Mouse (Mus musculus) neural tube, embryonic 13.5 days (tissue): ENCODE results near the gene Zfp949. TPM values are rescaled to one million over a fixed set of nuclear protein-coding genes. Genes with fewer than 3 reads are reported as not detected.
"Not testable (repeated sequence)": the region's sequence is repeated elsewhere in the genome, so short reads cannot be mapped to it uniquely, and the experiment has no call there.

ENCODE experiments used
- ATAC-seq: fragments of 200-750 bp; cut with Nextera tagmentation; 2 replicates; pipeline ENCODE4 v1.8.0; 2017; ENCODE audit warnings: low read depth, mild to moderate bottlenecking, moderate TSS enrichment, moderate library complexity
- H3K27ac ChIP-seq: fragments of 300-500 bp; sonication (generic); replicated peaks from 2 replicates; pipeline ENCODE4 v1.5.1; 2015; ENCODE audit warnings: moderate library complexity, mild to moderate bottlenecking, inconsistent platforms
- H3K27me3 ChIP-seq: fragments of 300-500 bp; sonication (generic); 2 replicates; pipeline ENCODE4 v1.6.1; 2015; ENCODE audit warnings: mild to moderate bottlenecking, inconsistent platforms
- H3K36me3 ChIP-seq: fragments of 300-500 bp; sonication (generic); 2 replicates; pipeline ENCODE4 v1.6.1; 2015; ENCODE audit warnings: mild to moderate bottlenecking, inconsistent platforms
- H3K4me1 ChIP-seq: fragments of 300-500 bp; sonication (generic); replicated peaks from 2 replicates; pipeline ENCODE4 v1.6.1; 2015; ENCODE audit warnings: inconsistent platforms
- H3K4me2 ChIP-seq: fragments of 300-500 bp; sonication (generic); 2 replicates; pipeline ENCODE4 v1.6.1; 2015; ENCODE audit warnings: inconsistent platforms, mild to moderate bottlenecking, moderate library complexity
- H3K4me3 ChIP-seq: fragments of 300-500 bp; sonication (generic); 2 replicates; pipeline ENCODE4 v1.5.1; 2015; ENCODE audit warnings: mild to moderate bottlenecking, inconsistent platforms
- H3K9ac ChIP-seq: fragments of 300-500 bp; sonication (generic); 2 replicates; pipeline ENCODE4 v1.6.1; 2015; ENCODE audit warnings: moderate library complexity, mild to moderate bottlenecking, inconsistent platforms
- H3K9me3 ChIP-seq: fragments of 300-500 bp; sonication (generic); 2 replicates; pipeline ENCODE4 v1.6.1; 2016; ENCODE audit warnings: inconsistent platforms
- WGBS: fragments of 180-500 bp; shearing (Covaris S2); methylation state at CpG from one replicate; pipeline ENCODE4 v1.1.7; 2015; 5-methylcytosine and 5-hydroxymethylcytosine counted together
- polyA plus RNA-seq: library from polyadenylated mRNA; unstranded; fragments of >200 nt; fragmentation: Nextera tagmentation; extraction: Ambion mirVana; gene quantifications from 2 replicates; pipeline ENCODE4 v1.2.1, GENCODE M21; 2015

The Zfp949 gene
- polyA plus RNA-seq, 1 experiment from 2014 or later = 18.4 TPM

GRCm38 (mm10) chr9:88546657-88547056 is 1.2 kb upstream of the Zfp949 start:
- no peak for ATAC-seq

GRCm38 (mm10) chr9:88547270-88547669 is 550 bp upstream of the Zfp949 start:
- H3K4me1 ChIP-seq = peaks cover 35% of the 10 kb centered on the region
- no peak overlapping the region for H3K27ac ChIP-seq
- no peaks in the 10 kb centered on the region for H3K9me3 ChIP-seq
- 0 out of 2 replicates have a peak overlapping the region, but pooled peaks have one; percentile 82 for H3K9ac ChIP-seq
- H3K27me3 ChIP-seq = no peaks in the 10 kb centered on the region
- ATAC-seq = peak; percentile 69
- 24% methylated on average over 7 of the region's 7 CpGs for WGBS
- H3K36me3 ChIP-seq = peaks cover 6% of the 10 kb centered on the region; the same call in 1 of the 2 replicates
- peak overlapping the region; percentile 70 for H3K4me2 ChIP-seq
- peak overlapping the region; percentile 58 for H3K4me3 ChIP-seq

More at GRCm38 (mm10) chr9:88546657-88547056, 1.2 kb upstream of the Zfp949 start:
- no peaks in the 10 kb centered on the region for H3K27me3 ChIP-seq
- no peak overlapping the region for H3K9ac ChIP-seq
- H3K36me3 ChIP-seq = peaks cover 4% of the 10 kb centered on the region; the same call in 1 of the 2 replicates
- peaks cover 35% of the 10 kb centered on the region for H3K4me1 ChIP-seq
- H3K4me2 ChIP-seq = no peak overlapping the region
- WGBS = 67% methylated on average over 8 of the region's 8 CpGs
- no peaks in the 10 kb centered on the region for H3K9me3 ChIP-seq
- no peak overlapping the region for H3K4me3 ChIP-seq
- no peak overlapping the region for H3K27ac ChIP-seq

DNA sequence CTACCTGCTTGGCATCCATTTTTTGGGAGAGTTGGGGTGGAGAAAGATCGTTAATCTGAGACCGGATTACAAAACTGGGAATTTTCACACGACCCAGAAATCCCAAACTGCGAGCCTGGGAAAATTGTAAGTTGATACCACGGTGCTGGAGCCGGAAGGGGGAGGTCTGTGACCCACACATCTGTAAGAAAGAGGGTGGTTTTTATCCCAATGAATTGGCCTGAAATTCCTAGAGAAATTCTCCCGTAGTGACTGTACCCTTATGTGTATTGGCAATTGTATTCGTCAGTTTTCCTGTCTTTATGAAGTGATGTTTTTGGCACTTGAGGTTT is 760 bp downstream of the Zfp949 start:
- H3K27ac ChIP-seq = peak overlapping the region; percentile 89
- H3K36me3 ChIP-seq = peaks cover 17% of the 10 kb centered on the region
- peak overlapping the region; percentile 58 for H3K4me3 ChIP-seq
- no peaks in the 10 kb centered on the region for H3K27me3 ChIP-seq
- peak overlapping the region; percentile 70 for H3K4me2 ChIP-seq
- 8% methylated on average over 8 of the region's 8 CpGs for WGBS
- H3K4me1 ChIP-seq = peaks cover 35% of the 10 kb centered on the region
- ATAC-seq = peak; percentile 21; the same call in 1 of the 2 replicates
- H3K9ac ChIP-seq = peak overlapping the region; percentile 82
- no peaks in the 10 kb centered on the region for H3K9me3 ChIP-seq

DNA sequence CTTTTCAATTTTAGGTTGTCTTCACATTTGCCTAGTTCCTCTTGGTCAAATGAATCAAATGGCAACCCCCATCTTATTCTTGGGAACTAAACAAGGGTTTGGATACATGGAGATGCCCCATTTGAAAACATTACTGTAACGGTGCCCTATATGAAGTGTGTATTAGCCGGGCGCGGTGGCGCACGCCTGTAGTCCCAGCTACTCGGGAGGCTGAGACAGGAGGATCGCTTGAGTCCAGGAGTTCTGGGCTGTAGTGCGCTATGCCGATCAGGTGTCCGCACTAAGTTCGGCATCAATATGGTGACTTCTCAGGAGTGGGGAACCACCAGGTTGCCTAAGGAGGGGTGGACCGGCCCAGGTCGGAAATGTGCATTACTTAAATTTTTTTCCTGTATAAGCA is 5.3 kb downstream of the Zfp949 start:
- Histone ChIP-seq H3K4me3 (no peak overlapping the region), H3K4me2 (no peak overlapping the region), H3K9me3 (no peaks in the 10 kb centered on the region), H3K27me3 (no peaks in the 10 kb centered on the region), H3K36me3 (peaks cover 51% of the 10 kb centered on the region), H3K9ac (no peak overlapping the region), H3K4me1 (peaks cover 29% of the 10 kb centered on the region), H3K27ac (no peak overlapping the region)
- 98% methylated on average over 14 of the region's 14 CpGs for WGBS
- ATAC-seq = no peak

GRCm38 (mm10) chr9:88558146-88558545 is 10.3 kb downstream of the Zfp949 start:
- Histone ChIP-seq H3K4me1 (no peaks in the 10 kb centered on the region), H3K36me3 (peaks cover 81% of the 10 kb centered on the region), H3K9me3 (no peaks in the 10 kb centered on the region), H3K9ac (no peak overlapping the region), H3K27ac (no peak overlapping the region), H3K4me3 (no peak overlapping the region), H3K27me3 (no peaks in the 10 kb centered on the region), H3K4me2 (no peak overlapping the region)
- WGBS = 90% methylated on average over 4 of the region's 4 CpGs
- ATAC-seq = no peak

DNA sequence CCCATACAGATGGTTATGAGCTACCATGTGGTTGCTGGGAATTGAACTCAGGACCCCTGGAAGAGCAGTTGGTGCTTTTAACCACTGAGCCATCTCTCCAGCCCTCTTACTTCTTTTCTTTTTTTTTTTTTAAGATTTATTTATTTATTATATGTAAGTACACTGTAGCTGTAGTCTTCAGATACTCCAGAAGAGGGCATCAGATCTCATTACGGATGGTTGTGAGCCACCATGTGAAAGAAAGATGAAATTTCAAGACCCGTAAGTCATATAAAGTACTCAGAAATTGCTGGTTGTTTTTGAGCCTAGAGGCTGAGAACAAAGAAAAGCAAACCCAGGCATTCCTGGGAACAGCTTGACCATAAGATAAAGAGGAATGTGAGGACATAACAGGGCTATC is 13.7 kb downstream of the Zfp949 start:
- not testable (repeated sequence) for H3K4me3 ChIP-seq, ATAC-seq, H3K9me3 ChIP-seq, H3K27me3 ChIP-seq, H3K4me2 ChIP-seq, H3K4me1 ChIP-seq, H3K9ac ChIP-seq, H3K27ac ChIP-seq
- peaks cover 78% of the 10 kb centered on the region for H3K36me3 ChIP-seq
- WGBS = 88% methylated on average over 2 of the region's 2 CpGs

GRCm38 (mm10) chr9:88570471-88570870 is 22.7 kb downstream of the Zfp949 start:
- not testable (repeated sequence) for H3K4me1 ChIP-seq, H3K4me2 ChIP-seq, H3K9ac ChIP-seq, H3K27me3 ChIP-seq, H3K27ac ChIP-seq, ATAC-seq, H3K4me3 ChIP-seq
- WGBS = 96% methylated on average over 3 of the region's 3 CpGs
- Histone ChIP-seq H3K36me3 (peaks cover 49% of the 10 kb centered on the region), H3K9me3 (peaks cover 35% of the 10 kb centered on the region)

DNA sequence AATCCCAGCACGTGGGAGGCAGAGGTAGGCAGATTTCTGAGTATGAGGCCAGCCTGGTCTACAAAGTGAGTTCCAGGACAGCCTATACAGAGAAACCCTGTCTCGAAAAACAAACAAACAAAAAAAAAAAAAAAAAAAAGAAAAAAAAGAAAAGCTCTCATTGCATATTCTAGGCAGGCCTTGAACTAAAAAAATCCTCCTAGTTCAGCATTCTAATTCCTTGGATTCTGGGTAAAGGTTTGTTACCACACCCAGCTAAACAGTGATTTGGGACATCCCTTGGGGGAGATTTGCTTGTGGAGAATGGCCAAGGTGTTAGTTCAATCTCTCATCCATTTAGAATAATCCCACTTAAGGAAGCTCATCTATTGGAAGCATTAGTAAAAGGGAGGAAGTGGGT is 32.8 kb downstream of the Zfp949 start, which contains the start of gene Trim43a:
Gene Trim43a, plus strand, starts transcription at position 301 of the 400 bp plus-strand sequence.
- 82% methylated on average over 2 of the region's 2 CpGs for WGBS
- H3K9me3 ChIP-seq = not testable (repeated sequence)

GRCm38 (mm10) chr9:88593708-88594107 is 45.9 kb downstream of the Zfp949 start:
- H3K9me3 ChIP-seq, H3K9ac ChIP-seq, H3K27ac ChIP-seq, H3K4me2 ChIP-seq, H3K4me1 ChIP-seq, H3K4me3 ChIP-seq, H3K27me3 ChIP-seq, H3K36me3 ChIP-seq, ATAC-seq: not testable (repeated sequence)
- 78% methylated on average over 6 of the region's 6 CpGs for WGBS

More for the DNA sequence above, 32.8 kb downstream of the Zfp949 start, which contains the start of gene Trim43a:
- not testable (repeated sequence) for H3K4me3 ChIP-seq, H3K4me2 ChIP-seq, H3K4me1 ChIP-seq, H3K27ac ChIP-seq, H3K36me3 ChIP-seq, H3K9ac ChIP-seq, H3K27me3 ChIP-seq, ATAC-seq

DNA sequence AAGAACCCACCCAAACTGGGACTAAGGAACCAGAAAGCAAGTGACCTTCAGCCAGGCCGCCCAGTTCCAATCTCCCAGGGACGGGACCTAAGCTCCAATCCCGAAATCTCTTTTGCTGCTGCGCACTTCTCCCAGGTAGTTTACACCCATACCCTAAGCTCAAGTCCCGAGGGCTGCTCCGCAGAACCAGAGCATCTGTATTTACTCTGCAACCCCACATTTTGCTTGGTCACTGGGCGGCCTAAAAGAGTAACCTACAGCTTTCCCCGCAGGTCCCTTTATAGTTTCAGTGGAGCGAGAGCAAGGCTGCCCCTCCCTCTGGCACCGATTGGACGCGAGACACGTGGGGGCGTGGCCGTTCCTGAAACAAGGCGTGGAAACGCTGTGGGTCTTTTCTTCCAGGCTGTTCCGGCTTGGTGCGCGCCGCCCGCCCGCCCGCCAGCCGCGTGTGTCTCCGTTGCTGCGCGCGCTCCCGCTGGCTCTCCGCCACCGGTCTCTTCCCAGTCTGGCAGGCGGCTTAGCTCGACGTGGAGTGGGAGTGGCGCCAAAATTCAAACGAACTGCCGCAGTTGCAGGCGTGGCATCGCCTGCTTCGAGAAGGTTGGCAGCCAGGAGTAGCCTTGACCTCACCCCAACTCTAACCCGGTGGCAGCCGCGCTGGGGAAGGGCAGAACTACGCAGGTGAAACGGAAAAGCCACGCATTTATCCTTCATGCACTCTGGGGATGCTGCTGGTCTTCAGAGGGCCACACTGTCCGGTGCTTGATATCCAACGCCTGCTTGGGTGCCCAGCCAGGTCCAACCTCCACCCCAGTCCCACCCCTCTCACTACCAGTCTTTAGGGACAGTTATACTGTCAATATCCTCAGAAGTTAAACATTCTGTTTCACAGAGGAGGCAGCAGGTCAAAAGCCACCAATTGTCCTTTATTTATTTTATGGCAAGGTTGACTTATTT is 51.7 kb downstream of the Zfp949 start:
- ATAC-seq = peak; percentile 99
- WGBS = 2% methylated on average over 49 of the region's 50 CpGs
- not testable (repeated sequence) for H3K36me3 ChIP-seq, H3K4me1 ChIP-seq, H3K27me3 ChIP-seq, H3K27ac ChIP-seq, H3K9me3 ChIP-seq
- peak overlapping the region; percentile 57 for H3K4me2 ChIP-seq
- peak overlapping the region; percentile 61 for H3K9ac ChIP-seq
- peak overlapping the region; percentile 38 for H3K4me3 ChIP-seq
